Mouse (Mus musculus) left cerebral cortex, postnatal 10 days (tissue): ENCODE measurements around the gene Med29. TPM values are rescaled to one million over a fixed set of nuclear protein-coding genes. Genes with fewer than 3 reads are reported as not detected.
"Not testable (repeated sequence)": the region's sequence is repeated elsewhere in the genome, so short reads cannot be mapped to it uniquely, and the experiment has no call there.

ENCODE experiments used
- DNase-seq, 2 experiments: peaks; one replicate each; pipeline ENCODE4 v3.0.0; 2021 to 2022; ENCODE audit warnings: low spot score in 2 of 2, mixed read lengths in 1 of 2; ENCODE audit errors: extremely low spot score in 1 of 2
- intact Hi-C: fragments of 180-260 bp; cut with DNase I; formaldehyde crosslinking; loops from one replicate; pipeline ENCODE4 v1.15.1; 2025
- total RNA-seq, 2 experiments: library from RNA; stranded (reverse); gene quantifications; 2 replicates each; pipeline ENCODE4 v1.2.3; 2021

Gene Med29
- total RNA-seq, 2 experiments from 2014 or later: 18.5 to 19.3 TPM

GRCm38 (mm10) chr7:28401030-28401429, 8.5 kb upstream of the Med29 start:
- DNase-seq: no peak
- intact Hi-C loops: no loop called here

DNA sequence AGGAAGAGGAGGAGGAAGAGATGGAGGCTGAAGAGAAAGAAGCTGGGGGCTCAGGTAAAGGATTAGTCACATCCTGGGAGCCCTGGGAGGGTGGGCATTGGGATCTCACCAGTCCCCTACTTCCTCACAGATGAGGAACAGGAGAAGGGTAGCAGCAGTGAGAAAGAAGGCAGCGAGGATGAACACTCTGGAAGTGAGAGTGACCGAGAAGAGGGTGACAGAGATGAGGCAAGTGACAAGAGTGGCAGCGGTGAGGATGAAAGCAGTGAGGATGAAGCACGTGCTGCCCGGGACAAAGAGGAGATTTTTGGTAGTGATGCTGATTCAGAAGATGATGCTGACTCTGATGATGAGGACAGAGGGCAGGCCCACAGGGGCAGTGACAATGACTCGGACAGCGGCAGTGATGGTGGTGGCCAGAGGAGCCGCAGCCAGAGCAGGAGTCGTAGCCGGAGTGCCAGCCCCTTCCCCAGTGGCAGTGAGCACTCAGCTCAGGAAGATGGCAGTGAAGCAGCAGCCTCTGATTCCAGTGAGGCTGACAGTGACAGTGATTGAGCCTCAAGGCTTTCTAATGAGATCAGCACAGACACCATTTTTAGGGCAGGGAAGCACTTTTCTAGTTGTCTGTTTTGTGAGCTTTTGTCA, 6.3 kb upstream of the Med29 start:
- DNase-seq: no peak
- intact Hi-C loops: no loop called here

GRCm38 (mm10) chr7:28398000-28398399, 5.5 kb upstream of the Med29 start:
- intact Hi-C loops: no loop called here
- no peak for DNase-seq

- DNase-seq: no peak
- intact Hi-C loops: no loop called here
Measured at GRCm38 (mm10) chr7:28395425-28395824, 2.9 kb upstream of the Med29 start.

DNA sequence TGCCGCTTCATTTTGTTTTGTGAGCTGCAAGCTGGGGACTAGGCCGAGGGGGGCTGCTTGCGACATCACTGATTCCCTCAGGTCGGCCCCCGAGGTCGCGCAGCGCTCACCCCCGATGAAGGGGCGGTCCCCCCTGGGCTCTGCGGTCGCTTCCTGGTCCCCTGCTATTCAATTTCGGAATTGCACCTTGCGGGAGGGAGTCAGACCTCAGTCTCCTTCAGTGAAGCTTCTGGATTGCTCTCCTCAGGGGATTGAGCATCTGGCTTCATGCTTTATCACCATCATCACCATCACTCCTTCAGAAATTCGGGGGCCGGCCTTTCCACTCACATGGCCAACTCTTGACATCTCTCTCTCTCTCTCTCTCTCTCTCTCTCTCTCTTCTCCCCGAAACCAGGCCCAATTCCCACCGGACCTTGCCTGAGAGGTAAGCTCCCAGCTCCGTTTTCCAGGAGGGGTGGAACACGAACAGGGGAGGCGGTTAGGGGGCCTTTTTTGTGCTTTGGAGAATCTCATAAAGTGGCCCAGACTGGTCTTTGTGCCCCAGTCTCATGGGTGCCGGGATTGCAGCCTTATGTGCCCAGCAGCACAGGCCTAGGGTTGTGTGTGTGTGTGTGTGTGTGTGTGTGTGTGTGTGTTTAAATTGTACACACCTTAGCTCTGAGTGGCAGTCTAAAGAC, 904 bp upstream of the Med29 start:
- no peak for DNase-seq
- intact Hi-C loops: no loop called here

DNA sequence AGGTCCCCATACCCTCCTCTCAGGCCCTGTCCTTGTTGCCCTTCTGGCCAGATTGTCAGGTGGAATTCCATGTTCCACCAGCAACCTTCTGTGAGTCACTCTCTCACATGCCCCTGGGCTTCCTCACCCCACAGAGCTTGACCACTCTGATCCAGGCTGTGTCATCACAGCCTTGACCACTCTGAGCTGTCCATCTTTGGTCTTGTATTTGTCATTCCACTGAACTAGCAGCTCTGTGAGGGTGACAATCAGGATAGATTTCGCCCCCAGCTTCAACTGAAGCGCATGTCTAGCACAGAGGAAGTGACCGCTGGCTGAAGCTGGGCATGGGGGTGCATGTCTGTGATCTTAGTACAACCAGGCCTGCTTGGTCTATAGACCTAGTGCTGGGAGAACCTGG, 2.2 kb downstream of the Med29 start:
- intact Hi-C loops: no loop called here
- no peak for DNase-seq

GRCm38 (mm10) chr7:28387384-28387783, 5.1 kb downstream of the Med29 start:
- DNase-seq, intact Hi-C loops: not testable (repeated sequence)

DNA sequence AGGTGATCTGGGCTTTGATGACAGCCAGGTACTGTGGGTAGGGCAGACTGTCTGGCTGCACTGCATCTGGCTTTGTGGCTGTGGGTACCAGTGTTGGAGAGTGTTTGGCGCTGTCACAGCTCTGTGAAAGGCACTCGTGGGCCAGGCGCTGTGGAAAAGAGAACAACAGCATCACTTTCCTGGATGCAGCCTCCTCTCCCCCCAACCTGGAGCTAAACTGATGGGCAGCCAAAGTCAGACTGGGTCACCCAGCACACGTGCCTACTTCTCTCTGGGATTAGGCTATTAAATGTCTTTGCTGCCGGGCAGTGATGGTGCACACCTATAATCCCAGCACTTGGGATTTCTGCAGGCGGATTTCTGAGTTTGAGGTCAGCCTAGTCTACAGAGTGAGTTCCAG, 5.6 kb downstream of the Med29 start:
- DNase-seq: not testable (repeated sequence)
- intact Hi-C loops: loop anchor here (1.0 kb wide), 1 partner anchor 14 kb away; no protein-coding TSS in a partner anchor

- intact Hi-C loops: loop anchor here (1.0 kb wide), 1 partner anchor 13 kb away; no protein-coding TSS in a partner anchor
Measured at GRCm38 (mm10) chr7:28386462-28386861, 6.0 kb downstream of the Med29 start.

DNA sequence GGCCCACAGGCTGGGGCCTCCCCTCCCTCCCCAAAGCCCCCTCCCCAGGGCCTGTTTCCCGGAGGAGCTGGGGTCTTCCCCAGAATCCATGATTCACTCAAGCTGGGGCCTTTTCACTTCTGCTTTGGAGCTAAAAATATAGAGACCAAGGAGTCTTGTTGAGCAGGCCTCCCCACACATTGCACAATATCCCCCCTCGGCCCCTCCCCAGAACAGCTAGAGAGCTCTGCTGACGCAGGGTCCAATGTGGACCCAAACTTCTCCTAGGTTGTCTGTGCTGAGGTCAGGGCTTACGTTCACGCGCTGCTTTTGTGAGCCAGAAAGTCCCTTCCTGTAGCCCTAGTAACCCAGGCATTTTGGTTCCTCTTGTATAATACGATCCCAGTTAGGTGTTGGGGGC, 6.5 kb downstream of the Med29 start:
- peak in 1 of 2 experiments; percentile 62 for DNase-seq
- intact Hi-C loops: loop anchor here (1.0 kb wide), 1 partner anchor 13 kb away; no protein-coding TSS in a partner anchor

More at GRCm38 (mm10) chr7:28386462-28386861, 6.0 kb downstream of the Med29 start:
- peak; percentile 72 to 91 for DNase-seq

DNA sequence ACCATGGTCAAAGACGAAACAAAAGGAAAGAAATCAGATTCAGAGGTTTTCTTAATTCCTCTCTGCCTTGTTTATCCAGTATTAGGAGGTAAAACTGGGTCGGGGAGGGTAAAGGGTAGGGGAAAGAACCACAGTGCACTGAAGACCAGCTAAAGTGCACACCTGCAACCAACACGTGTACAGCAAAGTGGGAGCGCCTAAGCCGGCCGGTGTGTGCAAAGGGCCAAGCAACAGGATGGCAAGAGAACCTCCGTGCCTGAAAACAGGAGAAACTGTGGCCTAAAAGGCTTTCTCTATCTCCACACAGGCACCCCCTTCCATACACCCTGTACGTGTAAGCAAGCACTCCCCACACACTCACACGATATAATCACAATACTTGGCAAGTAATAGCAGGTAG, 7.3 kb downstream of the Med29 start:
- DNase-seq: no peak
- intact Hi-C loops: no loop called here

GRCm38 (mm10) chr7:28384162-28384561, 8.3 kb downstream of the Med29 start:
- no peak for DNase-seq

DNA sequence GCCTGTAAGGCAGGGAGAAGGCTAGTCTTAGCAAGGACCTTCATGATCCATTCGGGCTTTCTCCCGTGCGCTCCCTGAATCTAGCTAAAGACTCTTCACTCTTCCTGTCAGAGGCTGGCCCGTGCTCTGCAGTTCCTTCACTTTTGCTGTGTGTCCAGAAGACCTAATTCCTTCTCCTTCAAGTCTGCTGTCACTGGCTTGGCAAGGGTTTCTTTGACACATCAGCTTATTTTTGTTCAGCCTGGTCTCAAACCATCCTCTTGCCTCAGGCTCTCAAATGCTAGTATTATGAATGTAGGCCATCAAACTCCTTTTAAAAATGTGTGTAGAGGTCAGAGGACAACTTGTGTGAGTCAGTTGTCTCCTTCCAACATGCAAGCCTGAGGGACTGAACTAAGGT, 8.9 kb downstream of the Med29 start:
- intact Hi-C loops: no loop called here
- no peak for DNase-seq

More at GRCm38 (mm10) chr7:28384162-28384561, 8.3 kb downstream of the Med29 start:
- intact Hi-C loops: no loop called here

- DNase-seq: peak in 1 of 2 experiments; percentile 69
Measured at GRCm38 (mm10) chr7:28382981-28383396, 9.5 kb downstream of the Med29 start.

DNA sequence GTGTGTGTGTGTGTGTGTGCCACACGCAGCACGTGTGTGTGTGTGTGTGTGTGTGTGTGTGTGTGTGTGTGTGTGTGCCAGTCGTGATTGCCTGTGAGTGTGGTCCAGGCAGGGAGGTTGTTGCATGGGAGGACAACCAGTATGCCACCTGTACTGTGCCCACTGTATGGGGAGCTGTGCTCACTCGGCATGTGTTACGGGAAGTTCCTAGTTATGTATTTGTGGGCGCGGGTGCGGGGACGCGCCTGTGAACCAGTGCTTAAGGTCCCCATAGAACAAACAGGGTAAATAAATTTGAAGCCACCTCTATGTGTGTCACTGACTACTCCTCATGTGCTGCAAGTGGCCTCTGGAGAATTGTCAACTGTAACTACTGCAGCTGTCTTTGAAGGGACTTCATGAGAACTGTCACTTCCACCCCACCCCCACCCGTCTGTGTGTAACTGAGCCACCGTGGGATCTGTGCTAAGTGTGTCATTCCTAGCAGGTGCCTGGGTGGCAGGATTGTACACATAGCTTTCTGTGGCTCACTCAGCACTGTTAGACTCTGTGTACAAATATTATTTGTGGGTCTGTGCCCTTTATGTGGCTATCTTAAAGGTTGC, 10.1 kb downstream of the Med29 start:
- DNase-seq: no peak

More at GRCm38 (mm10) chr7:28382981-28383396, 9.5 kb downstream of the Med29 start:
- intact Hi-C loops: no loop called here

DNA sequence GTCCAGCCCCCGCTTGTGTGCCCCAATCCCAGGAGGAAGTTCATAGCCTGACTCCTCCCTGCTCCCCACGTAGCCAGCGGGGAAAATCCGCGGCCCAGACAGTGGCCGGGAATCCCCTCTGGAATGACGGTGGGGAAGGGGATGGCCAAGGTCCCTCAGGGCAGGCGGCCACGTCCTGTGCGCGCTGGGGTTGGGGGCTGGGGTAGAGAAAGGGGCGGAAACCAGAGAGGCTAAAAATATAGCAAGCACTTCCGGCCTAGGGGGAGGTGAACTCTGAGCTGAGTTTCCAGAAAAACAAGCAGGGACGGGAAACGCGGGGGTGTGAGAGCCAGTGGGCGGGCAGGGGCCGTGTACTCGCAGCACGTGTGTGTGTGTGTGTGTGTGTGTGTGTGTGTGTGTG, 10.6 kb downstream of the Med29 start:
- DNase-seq: peak in 1 of 2 experiments; percentile 94
- intact Hi-C loops: no loop called here

More for the DNA sequence above, 10.1 kb downstream of the Med29 start:
- intact Hi-C loops: no loop called here

- intact Hi-C loops: no loop called here
- DNase-seq: peak in 1 of 2 experiments; percentile 85
Measured at GRCm38 (mm10) chr7:28381017-28381790, 11.3 kb downstream of the Med29 start.

GRCm38 (mm10) chr7:28380237-28381016, 12.1 kb downstream of the Med29 start, which contains the start of gene Zfp36:
Gene Zfp36, minus strand, starts transcription at chr7:28380253.
- intact Hi-C loops: no loop called here

More at GRCm38 (mm10) chr7:28380237-28381016, 12.1 kb downstream of the Med29 start, which contains the start of gene Zfp36:
- no peak for DNase-seq
